Comparison of ENCODE assay signal across 19 mouse cellular contexts in genomic region chr4:137282122-137282521, GRCm38 (mm10). TPM values are rescaled to one million over a fixed set of nuclear protein-coding genes. Genes with fewer than 3 reads are reported as not detected.
DNase-seq lines count a peak whose midpoint lies in the region; ATAC-seq lines count a peak whose summit lies in the region.
"Had no signal": no experiment of that assay in that cellular context is flagged by ENCODE, and none has a peak within 500 bp of the region (broad histone marks: within the 10 kb centered on the region; RNA-seq: fewer than 3 reads in every experiment).

No protein-coding gene starts in this region.

- no peak for ATAC-seq in kidney, embryonic 14.5 days (ENCODE audit: low FRiP score, low TSS enrichment)
- ATAC-seq in limb, embryonic 13.5 days (ENCODE audit: low FRiP score, low read depth) = no peak
- peak; percentile 61 for ATAC-seq in intestine, embryonic 16.5 days
- ATAC-seq in stomach, embryonic 16.5 days (ENCODE audit: insufficient read depth, low FRiP score) = no peak
- ATAC-seq in forebrain, embryonic 13.5 days = no peak
- ATAC-seq: forebrain, postnatal 0 days; hindbrain, embryonic 16.5 days; Patski had no signal

- peaks cover 20% of the 10 kb centered on the region for H3K4me1 ChIP-seq in kidney, embryonic 14.5 days (ENCODE audit: control insufficient read depth, insufficient read depth, low read length)
- H3K4me1 ChIP-seq in limb, embryonic 13.5 days = peaks cover 51% of the 10 kb centered on the region
- peaks cover 41% of the 10 kb centered on the region for H3K4me1 ChIP-seq in limb, embryonic 10.5 days
- peaks cover 24% of the 10 kb centered on the region for H3K4me1 ChIP-seq in intestine, embryonic 16.5 days (ENCODE audit: control insufficient read depth, insufficient read depth, low read length)
- peaks cover 24% of the 10 kb centered on the region for H3K4me1 ChIP-seq in stomach, embryonic 16.5 days (ENCODE audit: control insufficient read depth, insufficient read depth, low read length)
- H3K4me1 ChIP-seq in forebrain, embryonic 13.5 days = peaks cover 23% of the 10 kb centered on the region

- no peak overlapping the region for H3K9ac ChIP-seq in kidney, embryonic 14.5 days (ENCODE audit: low read depth, low read length)
- H3K9ac ChIP-seq in limb, embryonic 13.5 days = no peak overlapping the region
- H3K9ac ChIP-seq in intestine, embryonic 16.5 days (ENCODE audit: low read depth, low read length) = no peak overlapping the region
- peak overlapping the region; percentile 28; the same call in 1 of the 2 replicates for H3K9ac ChIP-seq in stomach, embryonic 16.5 days (ENCODE audit: low read length)
- H3K9ac ChIP-seq in forebrain, embryonic 13.5 days = no peak overlapping the region
- H3K9ac ChIP-seq: forebrain, embryonic 12.5 days; forebrain, postnatal 0 days; hindbrain, embryonic 12.5 days had no signal

- no peaks in the 10 kb centered on the region for H3K9me3 ChIP-seq in kidney, embryonic 14.5 days (ENCODE audit: control insufficient read depth, low read length)
- H3K9me3 ChIP-seq in limb, embryonic 13.5 days = no peaks in the 10 kb centered on the region
- no peaks in the 10 kb centered on the region for H3K9me3 ChIP-seq in limb, embryonic 10.5 days (replicated peaks)
- no peaks in the 10 kb centered on the region for H3K9me3 ChIP-seq in intestine, embryonic 16.5 days (ENCODE audit: control insufficient read depth, low read length)
- H3K9me3 ChIP-seq in stomach, embryonic 16.5 days (replicated peaks; ENCODE audit: control insufficient read depth, low read length) = no peaks in the 10 kb centered on the region
- no peaks in the 10 kb centered on the region for H3K9me3 ChIP-seq in forebrain, embryonic 13.5 days (replicated peaks)
- H3K9me3 ChIP-seq: forebrain, embryonic 12.5 days; heart, embryonic 13.5 days; hindbrain, embryonic 12.5 days had no signal

- 72% methylated on average over 5 of the region's 5 CpGs for WGBS in kidney, embryonic 14.5 days
- whole genome bisulfite sequencing in limb, embryonic 13.5 days = 61% methylated on average over 5 of the region's 5 CpGs
- WGBS in limb, embryonic 10.5 days = 76% methylated on average over 5 of the region's 5 CpGs
- 73% methylated on average over 5 of the region's 5 CpGs for WGBS in intestine, embryonic 16.5 days
- 71% methylated on average over 5 of the region's 5 CpGs for whole genome bisulfite sequencing in stomach, embryonic 16.5 days
- 72% methylated on average over 5 of the region's 5 CpGs for WGBS in forebrain, embryonic 13.5 days

- H3K27me3 ChIP-seq in kidney, embryonic 14.5 days (ENCODE audit: control insufficient read depth, insufficient read depth, low read length) = peaks cover 47% of the 10 kb centered on the region
- peaks cover 82% of the 10 kb centered on the region for H3K27me3 ChIP-seq in limb, embryonic 13.5 days
- H3K27me3 ChIP-seq in limb, embryonic 10.5 days (ENCODE audit: low read depth, poor library complexity, severe bottlenecking) = peaks cover 93% of the 10 kb centered on the region
- H3K27me3 ChIP-seq in intestine, embryonic 16.5 days (replicated peaks; ENCODE audit: control insufficient read depth, insufficient read depth, low read length) = peaks cover 48% of the 10 kb centered on the region
- peaks cover 22% of the 10 kb centered on the region for H3K27me3 ChIP-seq in stomach, embryonic 16.5 days (ENCODE audit: control insufficient read depth, insufficient read depth, low read length)
- H3K27me3 ChIP-seq in forebrain, embryonic 13.5 days = peaks cover 73% of the 10 kb centered on the region
- H3K27me3 ChIP-seq: Patski had no signal

- no peak overlapping the region for H3K27ac ChIP-seq in kidney, embryonic 14.5 days (ENCODE audit: low read depth, low read length)
- H3K27ac ChIP-seq in limb, embryonic 13.5 days = no peak overlapping the region
- H3K27ac ChIP-seq in limb, embryonic 10.5 days = no peak overlapping the region
- 0 out of 2 replicates have a peak overlapping the region, but pooled peaks have one; percentile 15 for H3K27ac ChIP-seq in intestine, embryonic 16.5 days (ENCODE audit: low read length)
- peak overlapping the region; percentile 86 for H3K27ac ChIP-seq in stomach, embryonic 16.5 days (ENCODE audit: low read length)
- no peak overlapping the region for H3K27ac ChIP-seq in forebrain, embryonic 13.5 days
- H3K27ac ChIP-seq: forebrain, embryonic 12.5 days; hindbrain, embryonic 12.5 days had no signal

- H3K36me3 ChIP-seq in kidney, embryonic 14.5 days (ENCODE audit: control insufficient read depth, insufficient read depth, low read length) = no peaks in the 10 kb centered on the region
- no peaks in the 10 kb centered on the region for H3K36me3 ChIP-seq in limb, embryonic 13.5 days
- H3K36me3 ChIP-seq in limb, embryonic 10.5 days = no peaks in the 10 kb centered on the region
- H3K36me3 ChIP-seq in intestine, embryonic 16.5 days (ENCODE audit: control insufficient read depth, insufficient read depth, low read length) = no peaks in the 10 kb centered on the region
- no peaks in the 10 kb centered on the region for H3K36me3 ChIP-seq in stomach, embryonic 16.5 days (ENCODE audit: control insufficient read depth, insufficient read depth, low read length)
- no peaks in the 10 kb centered on the region for H3K36me3 ChIP-seq in forebrain, embryonic 13.5 days (ENCODE audit: poor library complexity, severe bottlenecking)
- H3K36me3 ChIP-seq: forebrain, embryonic 12.5 days; heart, embryonic 13.5 days; hindbrain, embryonic 12.5 days had no signal

- H3K4me2 ChIP-seq in kidney, embryonic 14.5 days (replicated peaks; ENCODE audit: low read depth, low read length) = 0 out of 2 replicates have a peak overlapping the region, but pooled peaks have one; percentile 25
- H3K4me2 ChIP-seq in limb, embryonic 13.5 days (replicated peaks) = 0 out of 2 replicates have a peak overlapping the region, but pooled peaks have one; percentile 25
- H3K4me2 ChIP-seq in intestine, embryonic 16.5 days (ENCODE audit: low read depth, low read length) = no peak overlapping the region
- peak overlapping the region; percentile 36 for H3K4me2 ChIP-seq in stomach, embryonic 16.5 days (ENCODE audit: low read depth, low read length)
- no peak overlapping the region for H3K4me2 ChIP-seq in forebrain, embryonic 13.5 days
- H3K4me2 ChIP-seq: forebrain, embryonic 12.5 days had no signal

- no peak for DNase-seq in kidney, postnatal 10 days
- DNase-seq in limb, embryonic 10.5 days (ENCODE audit: low spot score) = no peak
- DNase-seq in right cerebral cortex, adult 2 months (ENCODE audit: low spot score in 2 of 2) = no peak
- DNase-seq: adrenal gland, postnatal 25 days; cerebellum, adult 18-20 months; cerebellum, adult 9-11 months; cerebellum, postnatal 36 days; forebrain, postnatal 0 days; gastrocnemius, postnatal 14 days had no signal

- H3K4me3 ChIP-seq in kidney, embryonic 14.5 days (ENCODE audit: low read length) = no peak overlapping the region
- H3K4me3 ChIP-seq in limb, embryonic 13.5 days = no peak overlapping the region
- H3K4me3 ChIP-seq in limb, embryonic 10.5 days = no peak overlapping the region
- H3K4me3 ChIP-seq in intestine, embryonic 16.5 days (ENCODE audit: low read length) = no peak overlapping the region
- no peak overlapping the region; the same call in 1 of the 2 replicates for H3K4me3 ChIP-seq in stomach, embryonic 16.5 days (replicated peaks; ENCODE audit: low read length)
- H3K4me3 ChIP-seq in forebrain, embryonic 13.5 days = no peak overlapping the region
- H3K4me3 ChIP-seq: forebrain, embryonic 12.5 days; hindbrain, embryonic 12.5 days had no signal

RNA-seq across cellular contexts. Expression of gene Wnt4, which starts 4.8 kb away (rescaled TPM):
- polyA plus RNA-seq in kidney, embryonic 14.5 days (2014; fragmentation: Nextera tagmentation; extraction: Ambion mirVana) = 16.0 and 21.4 TPM in 2 replicates
- 5.1 and 5.3 TPM in 2 replicates for polyA plus RNA-seq in limb, embryonic 13.5 days (2015; fragmentation: Nextera tagmentation; extraction: Ambion mirVana)
- polyA plus RNA-seq in limb, embryonic 10.5 days (2016; fragmentation: Nextera tagmentation; extraction: Ambion mirVana) = 1.3 and 1.4 TPM in 2 replicates
- 1.0 TPM in 2 replicates for polyA plus RNA-seq in intestine, embryonic 16.5 days (2015; fragmentation: Nextera tagmentation; extraction: Ambion mirVana)
- polyA plus RNA-seq in stomach, embryonic 16.5 days (2015; fragmentation: Nextera tagmentation; extraction: Ambion mirVana) = 8.7 and 13.7 TPM in 2 replicates
- polyA plus RNA-seq in forebrain, embryonic 13.5 days (2015; fragmentation: Nextera tagmentation; extraction: Ambion mirVana) = 0.28 and 0.30 TPM in 2 replicates

Comparison
In these comparisons a context has a peak if more than half of its experiments do, and no peak if none do; other contexts are left out.
1. H3K27ac ChIP-seq: peak in intestine, embryonic 16.5 days (single experiment) and stomach, embryonic 16.5 days (single experiment); none in kidney, embryonic 14.5 days (single experiment), limb, embryonic 13.5 days (single experiment), limb, embryonic 10.5 days (single experiment) and forebrain, embryonic 13.5 days (single experiment).
2. H3K4me2 ChIP-seq: peak in kidney, embryonic 14.5 days (single experiment), limb, embryonic 13.5 days (single experiment) and stomach, embryonic 16.5 days (single experiment); none in intestine, embryonic 16.5 days (single experiment) and forebrain, embryonic 13.5 days (single experiment).